Mouse (Mus musculus) induced T-regulatory cell, adult 2 months (primary cell): Measurements from ENCODE around the gene Tmem151b.
A peak's percentile ranks its signal among the peaks of the same experiment; 100 is the strongest.

Experiments
- DNase-seq: peaks from one replicate; pipeline ENCODE4 v3.0.0-alpha.2; 2012; ENCODE audit warnings: low read depth

Tmem151b gene

DNA sequence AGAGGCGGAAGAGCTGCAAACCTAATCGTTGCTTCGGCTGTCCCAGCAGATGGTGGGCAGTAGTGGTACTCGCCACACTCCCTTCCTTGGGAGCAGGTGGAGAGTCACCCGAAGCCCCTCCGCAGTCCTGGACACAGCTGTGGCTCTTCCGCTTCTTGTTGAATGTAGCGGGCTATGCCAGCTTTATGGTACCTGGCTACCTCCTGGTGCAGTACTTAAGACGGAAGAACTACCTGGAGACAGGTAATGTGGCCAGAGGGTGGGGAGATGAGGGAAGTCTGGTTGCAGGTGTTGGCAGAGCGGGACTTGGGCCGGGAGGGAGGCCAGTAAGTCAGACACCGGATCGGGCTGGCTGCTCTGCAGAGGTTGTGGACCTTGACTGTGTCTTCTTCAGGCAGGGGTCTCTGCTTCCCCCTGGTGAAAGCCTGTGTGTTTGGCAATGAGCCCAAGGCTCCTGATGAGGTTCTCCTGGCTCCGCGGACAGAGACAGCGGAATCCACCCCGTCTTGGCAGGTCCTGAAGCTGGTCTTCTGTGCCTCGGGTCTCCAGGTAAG, 15.1 kb upstream of the Tmem151b start:
- peak; percentile 64 for DNase-seq

- peak; percentile 92 for DNase-seq
Observed at GRCm38 (mm10) chr17:45563655-45564530, 14.4 kb upstream of the Tmem151b start, which contains the start of gene Slc35b2. Slc35b2 (plus strand) TSS chr17:45563874.

- no peak for DNase-seq
Observed at GRCm38 (mm10) chr17:45563216-45563615, 13.7 kb upstream of the Tmem151b start.

GRCm38 (mm10) chr17:45559732-45560525, 10.5 kb upstream of the Tmem151b start:
- no peak for DNase-seq

DNA sequence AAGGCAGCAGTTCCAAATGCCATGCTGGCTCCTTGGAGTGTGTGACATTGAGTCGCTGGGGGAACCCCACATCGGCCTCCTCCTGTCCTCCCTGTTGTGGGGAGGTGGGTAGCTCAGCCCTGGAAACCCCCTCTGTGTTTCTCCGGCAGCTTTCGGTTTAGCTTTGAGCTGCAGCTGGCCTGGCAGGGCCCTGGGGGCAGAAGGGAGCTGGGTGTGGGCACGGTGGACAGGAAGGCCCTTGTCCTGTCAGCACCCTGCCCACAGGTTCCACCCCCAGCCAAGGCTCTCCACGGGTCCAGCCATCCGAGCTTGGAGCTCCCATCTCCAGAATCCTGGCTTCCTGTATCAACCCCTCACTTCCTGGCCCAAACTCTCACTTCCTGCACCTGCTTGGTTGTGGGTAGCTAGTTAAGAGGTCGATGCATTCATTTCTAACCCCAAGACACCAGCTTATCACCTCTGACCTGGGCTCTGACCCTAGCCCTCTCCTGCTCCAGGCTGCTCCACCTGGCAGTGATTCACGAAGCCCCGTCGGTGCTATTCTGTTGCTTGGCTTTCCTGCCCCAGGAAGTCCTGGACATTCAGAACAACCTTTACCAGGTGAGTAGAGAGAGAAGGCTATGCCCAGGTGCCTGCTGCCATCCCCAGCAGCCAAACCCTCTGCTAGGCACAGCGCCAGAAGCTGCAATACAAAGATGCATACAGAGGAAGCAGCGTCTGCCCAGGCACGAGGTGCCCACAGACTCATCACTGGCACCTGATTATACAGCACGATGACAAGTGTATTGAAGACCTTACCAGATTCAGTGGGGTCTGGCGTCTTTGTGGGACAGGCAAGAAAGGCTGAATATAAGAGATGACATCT, 8.8 kb upstream of the Tmem151b start:
- DNase-seq, result peak; percentile 91

GRCm38 (mm10) chr17:45557246-45557824, 7.9 kb upstream of the Tmem151b start:
- peak; percentile 79 for DNase-seq

- peak; percentile 67 for DNase-seq
Observed at GRCm38 (mm10) chr17:45556514-45557245, 7.2 kb upstream of the Tmem151b start.

DNA sequence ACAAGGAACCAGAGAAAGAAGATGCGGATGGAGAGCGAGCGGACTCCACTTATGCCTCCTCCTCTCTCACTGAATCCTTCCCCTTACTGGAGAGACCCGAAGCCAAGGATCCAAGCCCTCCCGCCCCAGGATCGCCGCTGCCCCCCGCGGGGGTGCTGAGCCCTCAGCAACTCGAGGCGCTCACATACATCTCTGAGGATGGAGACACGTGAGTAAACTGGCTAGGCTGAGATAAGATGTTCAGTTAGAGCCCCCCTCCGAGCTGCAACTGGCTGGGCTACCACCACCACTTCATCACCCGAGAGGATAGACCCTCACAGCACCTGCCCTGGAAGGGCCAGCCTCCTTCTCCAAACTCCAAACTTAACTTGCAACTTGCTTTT, 6.6 kb upstream of the Tmem151b start:
- no peak for DNase-seq

DNA sequence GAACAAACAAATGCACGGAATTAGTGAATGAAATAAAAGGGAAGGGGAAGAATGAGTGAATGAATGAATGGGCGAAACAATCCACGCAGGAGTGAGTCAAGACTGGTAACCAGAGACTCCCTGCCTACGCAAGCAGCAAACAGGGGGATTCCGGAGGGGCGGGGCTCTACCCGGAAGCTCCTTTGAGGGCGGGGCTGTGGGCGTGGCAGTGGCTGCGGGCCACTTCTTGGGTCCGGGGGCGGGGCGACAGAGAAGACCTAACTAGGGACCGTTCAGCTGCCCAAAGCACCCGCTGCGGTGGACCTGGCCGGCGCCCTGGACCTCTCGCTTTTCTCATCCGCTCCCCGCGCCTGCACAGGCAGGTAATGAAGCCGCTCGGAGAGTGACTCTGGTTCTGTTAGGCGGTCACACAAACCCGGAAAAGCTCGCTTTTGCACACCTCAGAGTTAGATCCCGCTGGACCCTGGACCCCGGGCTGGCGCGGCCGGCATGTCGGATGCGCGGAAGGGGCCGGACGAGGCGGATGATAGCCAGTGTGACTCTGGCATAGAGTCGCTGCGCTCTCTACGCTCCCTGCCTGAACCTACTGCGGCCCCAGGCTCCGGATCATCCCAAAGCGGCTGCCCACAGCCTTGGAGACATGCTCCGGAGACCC, 6.1 kb upstream of the Tmem151b start, which contains the start of gene Nfkbie:
Nfkbie (plus strand) TSS at position 252 of the 655 bp plus-strand sequence.
- peak; percentile 99 for DNase-seq

DNA sequence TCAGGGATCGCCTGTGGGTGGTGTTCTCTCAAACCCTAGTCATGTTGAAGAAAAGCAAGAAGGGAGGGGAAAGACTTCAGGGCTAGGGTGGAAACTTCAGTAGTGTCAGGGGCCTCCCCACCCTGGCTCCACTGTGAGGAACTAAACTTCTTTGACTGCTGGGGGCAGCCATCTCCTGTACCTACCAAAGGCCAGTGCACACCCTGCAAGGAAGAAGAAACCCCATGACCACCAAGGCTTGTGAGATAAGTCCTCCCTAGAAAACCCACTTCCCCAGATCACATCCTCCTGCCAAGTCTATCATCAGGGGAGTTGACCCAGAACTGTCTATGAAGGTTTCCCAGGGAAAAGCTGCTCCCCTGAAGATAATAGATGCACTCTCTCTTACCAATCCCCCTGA, 4.9 kb upstream of the Tmem151b start:
- DNase-seq, result peak; percentile 68

DNA sequence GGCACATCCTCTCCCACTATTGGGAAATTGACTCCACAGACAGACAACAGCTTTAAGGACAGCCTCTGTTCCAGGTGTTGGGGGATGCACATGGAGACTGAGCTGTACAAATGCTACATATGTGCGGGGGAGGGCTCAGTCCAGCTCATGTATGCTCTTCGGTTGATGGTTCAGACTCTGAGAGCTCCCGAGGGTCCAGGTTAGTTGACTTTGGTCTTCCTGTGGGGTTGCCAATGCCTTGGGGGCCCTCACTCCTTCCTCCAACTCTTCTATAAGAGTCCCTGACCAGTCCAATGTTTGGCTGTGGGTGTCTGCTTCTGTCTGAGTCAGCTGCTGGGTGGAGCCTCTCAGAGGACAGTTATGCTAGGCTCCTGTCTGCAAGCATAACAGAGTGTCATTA, 3.6 kb upstream of the Tmem151b start:
- DNase-seq, result no peak

GRCm38 (mm10) chr17:45551816-45552451, 2.5 kb upstream of the Tmem151b start:
- DNase-seq, result peak; percentile 94

DNA sequence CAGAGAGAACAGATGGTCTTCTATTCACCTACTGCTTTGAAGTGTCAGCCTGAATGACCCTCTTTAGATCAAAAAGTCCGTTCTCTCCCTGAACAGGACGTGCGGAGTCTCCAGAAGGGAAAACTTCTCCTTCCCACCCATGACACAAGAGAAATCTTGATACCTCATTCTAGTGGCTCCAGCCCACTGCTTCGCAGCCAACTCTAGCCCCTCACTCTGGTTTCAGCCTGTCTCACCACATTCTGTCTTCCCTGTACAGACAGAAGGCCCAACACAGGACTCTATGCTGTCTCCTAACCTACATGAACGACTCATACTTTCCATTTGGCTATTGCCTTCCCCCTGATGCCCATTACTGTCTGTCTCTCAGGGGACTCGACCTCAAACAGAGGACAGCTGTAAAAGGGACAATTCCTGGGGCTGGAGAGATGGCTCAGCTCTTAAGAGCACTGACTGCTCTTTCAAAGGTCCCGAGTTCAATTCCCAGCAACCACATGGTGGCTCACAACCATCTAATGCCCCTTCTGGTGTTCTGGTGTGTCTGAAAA, 1.8 kb upstream of the Tmem151b start:
- DNase-seq, result peak; percentile 35

- peak; percentile 40 for DNase-seq
Observed at GRCm38 (mm10) chr17:45550253-45550652, 776 bp upstream of the Tmem151b start.

DNA sequence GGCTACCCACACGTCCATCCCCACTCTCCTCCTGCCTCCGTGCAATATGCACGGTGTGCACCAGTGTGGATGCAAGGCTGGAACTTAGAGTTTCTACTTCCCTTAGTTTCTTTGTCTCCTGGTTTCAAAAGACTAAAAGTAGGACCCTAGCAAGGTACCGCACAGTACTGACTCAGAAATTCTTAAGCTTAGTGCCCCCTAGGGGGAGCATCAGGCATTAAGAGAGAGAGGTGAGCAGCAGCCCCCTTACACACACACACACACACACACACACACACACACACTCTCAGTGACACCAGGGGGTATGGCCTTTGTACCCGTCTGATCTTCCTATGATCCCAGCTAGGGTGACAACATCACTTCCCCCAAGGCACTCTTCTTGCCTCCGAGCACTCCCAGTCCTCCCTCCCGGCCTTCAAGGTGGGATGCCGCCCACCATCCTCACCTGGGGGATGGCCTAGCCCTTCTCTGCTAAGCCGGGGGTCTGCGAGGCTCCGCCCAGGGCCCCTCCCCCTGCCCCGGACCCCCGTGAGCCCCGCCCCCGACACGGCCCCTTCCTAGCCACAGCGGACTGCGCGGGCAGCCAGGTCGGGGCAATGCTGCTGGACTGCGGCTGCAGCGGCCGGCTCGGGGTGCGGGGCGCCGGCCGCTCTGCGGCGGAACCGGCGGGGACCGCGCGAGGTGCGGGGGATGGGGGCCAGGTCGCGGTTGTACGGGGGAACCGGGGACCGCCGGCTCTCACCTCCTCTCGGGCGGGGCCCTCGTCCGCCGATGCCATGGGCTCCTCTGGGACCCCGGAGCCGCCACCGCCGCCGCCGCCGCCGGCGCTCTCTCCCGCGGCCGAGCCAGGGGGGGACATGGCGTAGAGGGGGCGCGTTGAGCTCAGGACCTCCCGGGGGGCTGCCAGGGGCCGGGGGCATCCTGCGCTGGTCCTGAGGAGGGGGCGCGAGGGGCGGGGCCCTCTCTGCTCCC, 650 bp downstream of the Tmem151b start:
- DNase-seq, result peak; percentile 57

DNA sequence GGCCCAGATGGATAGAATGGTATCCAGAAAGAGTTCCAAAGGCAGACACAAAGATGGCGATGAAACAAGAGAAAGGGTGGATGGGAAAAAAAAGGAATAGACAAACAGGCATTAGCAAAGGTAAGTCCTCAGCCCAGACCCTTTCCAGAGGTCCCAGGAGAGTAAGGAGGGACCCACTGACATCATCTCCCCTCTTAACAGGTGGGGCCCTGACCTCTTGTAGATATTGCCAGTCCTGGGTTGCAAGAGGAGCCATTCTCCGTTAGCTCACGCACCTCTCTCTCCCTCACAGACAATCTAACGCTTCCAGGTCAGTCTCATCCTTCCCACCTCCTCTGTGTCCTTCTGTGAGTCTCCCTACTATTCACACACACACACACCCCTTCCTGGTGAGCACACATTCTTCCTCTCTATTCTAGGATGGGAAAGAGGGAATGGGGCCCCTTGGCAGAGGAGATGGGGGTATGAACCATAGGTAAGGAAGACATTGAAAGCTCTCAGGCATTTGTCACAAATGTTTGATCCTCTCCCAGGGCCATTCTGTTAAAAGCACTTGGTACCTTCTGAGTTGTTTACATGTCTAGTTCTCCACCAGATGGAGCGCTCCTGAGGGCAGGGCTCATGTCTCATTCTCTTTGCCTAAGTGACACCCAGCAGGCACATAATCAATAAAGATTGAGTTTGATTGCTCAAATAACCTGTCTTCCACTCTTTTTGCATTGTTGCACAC, 1.9 kb downstream of the Tmem151b start:
- peak; percentile 39 for DNase-seq

- no peak for DNase-seq
Observed at GRCm38 (mm10) chr17:45546941-45547340, 2.5 kb downstream of the Tmem151b start.
